Mouse (Mus musculus) heart, embryonic 14.5 days (tissue): ENCODE measurements around the gene Tecpr1. TPM values are rescaled to one million over a fixed set of nuclear protein-coding genes. Genes with fewer than 3 reads are reported as not detected.

ENCODE experiments used
- ATAC-seq: fragments of 200-750 bp; cut with Nextera tagmentation; 2 replicates; pipeline ENCODE4 v1.8.0; 2017; ENCODE audit warnings: low read depth, moderate TSS enrichment; ENCODE audit not compliant: insufficient number of reproducible peaks, insufficient read depth, low FRiP score
- H3K27ac ChIP-seq, 2 experiments: fragments of 200-500 bp in 1 of 2; fragments of 300-500 bp in 1 of 2; sonication (generic) in 1 of 2; replicated peaks in 1 of 2; 2 replicates each; pipeline ENCODE4 v1.5.1; 2012 to 2014; ENCODE audit warnings: low read depth in 2 of 2, low read length in 2 of 2, control low read depth in 1 of 2, mild to moderate bottlenecking in 1 of 2, mixed read lengths in 1 of 2; ENCODE audit not compliant: control insufficient read depth in 1 of 2, insufficient read depth in 1 of 2
- H3K27me3 ChIP-seq: fragments of 300-500 bp; sonication (generic); 2 replicates; pipeline ENCODE4 v1.6.1; 2014; ENCODE audit warnings: mild to moderate bottlenecking, low read length, control low read depth; ENCODE audit not compliant: control insufficient read depth, insufficient read depth
- H3K36me3 ChIP-seq: fragments of 300-500 bp; sonication (generic); 2 replicates; pipeline ENCODE4 v1.6.1; 2014; ENCODE audit warnings: mild to moderate bottlenecking, control low read depth, low read length, mixed read lengths; ENCODE audit not compliant: control insufficient read depth, insufficient read depth
- H3K4me1 ChIP-seq, 2 experiments: fragments of 200-500 bp in 1 of 2; fragments of 300-500 bp in 1 of 2; sonication (generic) in 1 of 2; 2 replicates each; pipeline ENCODE4 v1.6.1; 2012 to 2014; ENCODE audit warnings: low read length in 2 of 2, control low read depth in 1 of 2, mixed read lengths in 1 of 2; ENCODE audit not compliant: control insufficient read depth in 2 of 2, insufficient read depth in 2 of 2
- H3K4me2 ChIP-seq: fragments of 300-500 bp; sonication (generic); 2 replicates; pipeline ENCODE4 v1.6.1; 2014; ENCODE audit warnings: mild to moderate bottlenecking, low read length
- H3K4me3 ChIP-seq, 2 experiments: fragments of 200-500 bp in 1 of 2; fragments of 300-500 bp in 1 of 2; sonication (generic) in 1 of 2; 2 replicates each; pipeline ENCODE4 v1.5.1; 2012 to 2014; ENCODE audit warnings: low read length in 2 of 2, mild to moderate bottlenecking in 2 of 2, control low read depth in 1 of 2, low read depth in 1 of 2, moderate library complexity in 1 of 2; ENCODE audit not compliant: control insufficient read depth in 1 of 2, insufficient read depth in 1 of 2
- H3K9ac ChIP-seq: fragments of 300-500 bp; sonication (generic); 2 replicates; pipeline ENCODE4 v1.6.1; 2014; ENCODE audit warnings: mild to moderate bottlenecking, low read length
- H3K9me3 ChIP-seq: fragments of 300-500 bp; sonication (generic); 2 replicates; pipeline ENCODE4 v1.6.1; 2016; ENCODE audit warnings: low read length, control low read depth; ENCODE audit not compliant: control insufficient read depth
- WGBS: fragments of 180-500 bp; shearing (Covaris S2); extraction: QIAGEN DNeasy Blood & Tissue Kit; methylation state at CpG from one replicate; pipeline ENCODE4 v1.1.7; 2014; 5-methylcytosine and 5-hydroxymethylcytosine counted together
- polyA plus RNA-seq: library from polyadenylated mRNA; unstranded; fragments of >200 nt; fragmentation: Nextera tagmentation; extraction: Ambion mirVana; gene quantifications from 2 replicates; pipeline ENCODE4 v1.2.1, GENCODE M21; 2014

The Tecpr1 gene
- polyA plus RNA-seq, 1 experiment from 2014 or later = 14.4 TPM

DNA sequence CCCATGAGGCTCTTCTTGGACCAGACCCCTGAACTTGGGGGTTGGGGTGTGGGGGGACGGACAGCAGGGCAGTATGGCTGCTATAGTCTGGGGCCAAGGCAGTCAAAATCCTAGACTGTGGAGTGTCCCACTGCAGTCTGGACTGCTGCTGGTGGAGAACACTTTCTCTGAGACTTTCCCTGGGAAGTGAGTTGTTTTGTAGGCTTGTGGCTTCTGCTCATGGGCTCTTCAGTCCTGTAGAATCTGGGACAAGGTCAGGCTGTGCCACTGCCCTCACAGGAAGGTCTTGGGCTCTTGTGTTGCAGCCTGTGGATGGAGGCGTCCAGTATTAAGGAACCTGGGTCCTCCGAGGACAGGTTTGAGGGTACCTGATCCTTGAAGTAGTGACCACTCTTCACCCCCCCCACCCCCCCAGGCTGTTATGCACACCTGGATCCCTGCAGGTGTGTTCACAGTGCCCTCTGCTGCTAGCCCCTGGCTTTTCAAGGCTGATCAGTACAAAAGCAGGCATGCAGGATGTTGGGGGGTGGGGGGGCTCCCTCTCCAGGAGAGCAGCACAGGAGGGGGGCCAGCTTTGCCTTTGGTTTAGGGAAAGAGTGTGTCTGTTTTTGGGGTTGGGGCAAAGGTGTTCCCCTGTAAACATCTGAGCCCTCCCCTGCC is 34.2 kb upstream of the Tecpr1 start:
- no peaks in the 10 kb centered on the region for H3K27me3 ChIP-seq
- peaks cover 42% of the 10 kb centered on the region for H3K36me3 ChIP-seq
- ATAC-seq = no peak
- H3K4me1 ChIP-seq = peaks cover 46 to 65% of the 10 kb centered on the region in 2 experiments
- H3K27ac ChIP-seq = peak overlapping the region; percentile 91 to 97
- no peaks in the 10 kb centered on the region for H3K9me3 ChIP-seq
- H3K4me3 ChIP-seq = peak overlapping the region; percentile 85 to 99
- peak overlapping the region; percentile 99 for H3K9ac ChIP-seq
- 66% methylated on average over 3 of the region's 3 CpGs for WGBS
- peak overlapping the region; percentile 75 for H3K4me2 ChIP-seq

DNA sequence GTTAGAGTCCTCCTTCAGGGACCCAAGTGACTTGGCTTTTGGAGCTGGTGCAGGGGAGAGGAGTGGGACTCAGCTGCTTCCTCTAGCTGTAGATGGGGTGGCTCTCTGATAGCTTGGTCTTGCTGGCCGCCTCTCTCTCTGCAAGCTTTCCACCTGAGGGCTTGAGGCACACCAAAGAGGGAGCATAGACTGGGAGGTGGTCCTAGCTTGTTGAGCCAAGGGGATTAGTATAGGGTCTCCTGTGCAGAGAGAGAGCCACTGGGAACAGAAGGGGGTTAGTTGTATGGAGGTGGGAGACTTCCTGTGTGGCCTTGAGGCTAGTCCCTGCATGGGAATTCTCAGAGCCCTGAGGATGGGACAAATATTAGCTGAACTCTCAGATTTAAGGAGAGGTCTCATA is 33.5 kb upstream of the Tecpr1 start:
- H3K36me3 ChIP-seq = peaks cover 39% of the 10 kb centered on the region
- H3K9me3 ChIP-seq = no peaks in the 10 kb centered on the region
- peak overlapping the region; percentile 82 to 97 for H3K27ac ChIP-seq
- peak overlapping the region; percentile 75 for H3K4me2 ChIP-seq
- no peak for ATAC-seq
- H3K9ac ChIP-seq = peak overlapping the region; percentile 99
- H3K4me1 ChIP-seq = peaks cover 42 to 60% of the 10 kb centered on the region in 2 experiments
- peak overlapping the region; percentile 85 to 99 for H3K4me3 ChIP-seq
- 17% methylated on average over 1 of the region's 1 CpGs for WGBS
- H3K27me3 ChIP-seq = no peaks in the 10 kb centered on the region

DNA sequence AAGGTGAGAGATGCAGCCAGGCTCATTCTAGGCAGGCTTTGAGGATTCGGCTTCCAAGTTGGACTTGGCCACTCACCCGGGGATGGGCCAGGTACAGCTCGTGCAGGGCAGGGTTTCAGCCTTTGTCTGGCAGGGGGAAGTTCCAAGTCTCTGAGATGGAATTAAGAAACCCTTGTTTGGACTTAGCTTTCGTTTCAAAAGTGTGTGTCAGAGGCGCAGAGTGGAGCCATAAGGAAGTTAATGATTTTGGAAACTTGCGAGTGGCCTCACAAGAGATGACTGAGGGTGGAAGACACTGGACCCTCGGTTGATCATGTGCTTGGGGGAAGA is 33.1 kb upstream of the Tecpr1 start:
- no peak for ATAC-seq
- Histone ChIP-seq H3K27ac (peak overlapping the region; percentile 82 to 97), H3K27me3 (no peaks in the 10 kb centered on the region), H3K4me2 (peak overlapping the region; percentile 75), H3K4me3 (peak overlapping the region; percentile 85 to 99), H3K36me3 (peaks cover 36% of the 10 kb centered on the region), H3K9me3 (no peaks in the 10 kb centered on the region), H3K4me1 (peaks cover 38 to 56% of the 10 kb centered on the region in 2 experiments), H3K9ac (peak overlapping the region; percentile 99)
- 18% methylated on average over 7 of the region's 7 CpGs for WGBS

DNA sequence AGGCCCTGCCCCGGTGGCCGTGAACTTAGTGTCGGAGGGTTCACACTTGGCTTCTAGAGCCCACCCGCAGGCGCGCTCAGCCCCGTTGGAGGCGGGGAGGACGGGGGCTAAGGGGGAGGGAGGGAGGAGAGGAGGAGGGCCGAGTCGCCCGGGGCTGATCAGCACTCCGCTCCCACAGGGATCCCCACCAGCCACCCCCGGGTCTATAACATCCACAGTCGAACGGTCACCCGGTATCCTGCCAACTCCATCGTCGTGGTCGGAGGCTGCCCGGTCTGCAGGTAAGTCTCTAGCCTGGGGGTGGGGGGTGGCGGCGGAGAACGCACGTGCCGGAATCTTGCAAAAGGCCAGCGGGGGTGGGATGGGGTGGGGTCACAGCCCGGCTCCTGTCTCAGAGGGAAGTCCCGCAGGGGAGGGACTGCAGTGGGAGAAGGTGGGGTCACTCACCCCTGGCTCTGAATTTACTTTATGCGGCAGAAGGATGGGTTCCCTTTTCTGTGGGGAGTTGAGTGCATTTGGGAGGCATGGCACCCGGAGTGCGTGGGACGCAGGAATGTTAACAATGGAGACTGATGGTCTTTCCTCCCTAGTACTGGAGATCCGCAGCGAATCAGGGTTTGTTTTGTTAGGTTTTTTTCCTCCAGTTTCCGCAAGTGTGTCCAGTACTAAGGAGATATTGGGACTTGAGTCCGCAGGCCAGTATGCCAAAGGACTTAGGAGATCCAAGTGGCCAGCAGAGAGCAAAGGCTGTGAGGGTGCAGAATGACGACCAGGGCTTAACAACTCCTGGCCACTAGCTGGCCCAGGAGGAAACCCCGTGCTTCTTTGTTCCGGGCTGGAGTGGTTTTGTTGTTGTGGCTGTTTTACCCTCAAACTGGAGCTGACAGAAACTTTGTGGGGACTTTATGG is 32.5 kb upstream of the Tecpr1 start:
- peak; percentile 40 for ATAC-seq
- Histone ChIP-seq H3K27me3 (no peaks in the 10 kb centered on the region), H3K4me2 (peak overlapping the region; percentile 75), H3K4me3 (peak overlapping the region; percentile 85 to 99), H3K9ac (peak overlapping the region; percentile 99), H3K9me3 (no peaks in the 10 kb centered on the region), H3K36me3 (peaks cover 30% of the 10 kb centered on the region), H3K4me1 (peaks cover 34 to 49% of the 10 kb centered on the region in 2 experiments), H3K27ac (peak overlapping the region; percentile 82 to 97)
- WGBS = under 1% methylated on average over 40 of the region's 40 CpGs

DNA sequence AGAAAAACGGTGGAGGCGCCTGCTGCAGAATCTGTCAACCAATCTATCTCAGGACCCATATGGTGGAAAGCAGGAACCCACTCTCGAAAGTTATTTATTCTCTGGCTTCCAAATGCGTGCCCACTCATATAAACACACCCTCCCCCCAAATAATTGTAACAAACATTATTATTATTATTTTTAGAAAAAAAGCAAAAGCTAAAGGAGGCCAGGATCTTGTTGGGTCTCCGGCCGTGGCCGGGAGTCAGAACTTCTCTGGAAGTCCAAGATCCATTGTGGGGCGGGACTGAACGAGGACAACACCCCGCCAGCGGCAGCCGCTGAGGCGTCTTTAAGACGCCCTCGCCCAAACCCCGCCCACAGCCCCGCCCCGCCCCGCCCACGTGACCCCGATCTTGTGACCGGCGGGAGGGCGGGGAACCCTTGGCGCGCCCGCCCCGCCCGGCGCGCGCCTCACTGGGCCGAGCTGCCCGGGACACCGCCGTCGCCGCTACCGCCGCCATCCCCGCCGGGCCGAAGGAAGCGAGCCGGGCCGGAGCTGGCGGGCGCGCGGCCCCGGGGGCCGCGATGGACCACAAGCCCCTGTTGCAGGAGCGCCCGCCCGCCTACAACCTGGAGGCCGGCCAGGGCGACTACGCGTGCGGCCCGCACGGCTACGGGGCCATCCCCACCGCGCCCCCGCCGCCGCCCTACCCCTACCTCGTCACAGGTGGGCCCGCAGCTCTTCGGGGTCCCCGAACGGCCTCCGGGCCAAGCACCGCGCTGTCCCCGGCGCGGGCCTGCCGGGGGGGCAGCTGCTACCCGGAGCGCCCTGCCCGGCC is 31.6 kb upstream of the Tecpr1 start:
- WGBS = under 1% methylated on average over 77 of the region's 84 CpGs
- peak overlapping the region; percentile 85 to 99 for H3K4me3 ChIP-seq
- no peaks in the 10 kb centered on the region for H3K9me3 ChIP-seq
- peak overlapping the region; percentile 82 to 97 for H3K27ac ChIP-seq
- peak overlapping the region; percentile 75 for H3K4me2 ChIP-seq
- no peaks in the 10 kb centered on the region for H3K27me3 ChIP-seq
- peak; percentile 72 for ATAC-seq
- H3K4me1 ChIP-seq = peaks cover 31 to 41% of the 10 kb centered on the region in 2 experiments
- H3K36me3 ChIP-seq = peaks cover 24% of the 10 kb centered on the region; the same call in 1 of the 2 replicates
- H3K9ac ChIP-seq = peak overlapping the region; percentile 99

DNA sequence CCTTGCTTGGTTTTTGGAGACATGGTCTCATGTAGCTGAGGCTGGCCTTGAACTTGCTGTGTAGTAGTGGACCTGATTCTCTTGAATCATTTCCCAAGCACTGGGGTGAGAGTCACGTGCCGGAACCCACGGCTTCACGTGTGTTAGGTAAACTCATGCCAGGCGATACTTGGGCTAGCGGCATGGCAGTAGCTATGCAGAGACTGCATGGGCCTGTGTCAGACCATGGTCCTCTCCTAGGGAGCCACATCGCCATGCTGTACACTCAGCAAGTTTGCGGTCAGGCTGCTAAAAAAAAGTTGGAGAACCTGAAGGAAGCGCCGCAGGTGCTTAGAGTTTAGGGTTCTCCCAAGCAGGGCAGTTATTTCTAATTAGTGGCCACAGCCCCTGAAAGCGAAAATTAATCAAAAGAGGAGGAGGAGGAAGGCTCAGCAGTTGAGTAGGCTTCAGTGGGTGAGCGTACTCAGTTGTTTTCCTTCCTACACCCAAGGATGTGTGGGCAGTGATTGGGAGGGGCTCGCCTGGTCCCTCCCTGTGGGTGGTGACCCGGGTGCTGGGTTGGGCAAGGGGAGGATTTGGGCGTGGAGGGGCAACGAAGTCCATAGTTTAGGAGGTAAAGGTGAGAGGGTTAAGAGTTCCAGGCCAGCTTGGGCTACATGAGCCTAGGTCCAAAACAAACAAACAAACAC is 30.9 kb upstream of the Tecpr1 start:
- Histone ChIP-seq H3K4me3 (peak overlapping the region; percentile 85 to 99), H3K27me3 (no peaks in the 10 kb centered on the region), H3K9me3 (no peaks in the 10 kb centered on the region), H3K4me1 (peaks cover 31 to 34% of the 10 kb centered on the region in 2 experiments), H3K36me3 (peaks cover 19% of the 10 kb centered on the region; the same call in 1 of the 2 replicates), H3K4me2 (peak overlapping the region; percentile 75), H3K27ac (peak overlapping the region; percentile 28 to 97; a peak in 2 of 4 replicates), H3K9ac (peak overlapping the region; percentile 99)
- ATAC-seq = peak; percentile 24; the same call in 1 of the 2 replicates
- 51% methylated on average over 16 of the region's 16 CpGs for WGBS
